ENCODE assay signal across 9 mouse cellular contexts in genomic region chr1:133735995-133736652, GRCm38 (mm10). TPM values are rescaled to one million over a fixed set of nuclear protein-coding genes. Genes with fewer than 3 reads are reported as not detected.
A peak's percentile ranks its signal among the peaks of the same experiment; 100 is the strongest.
DNase-seq lines count a peak whose midpoint lies in the region; ATAC-seq and TF ChIP-seq lines count a peak whose summit lies in the region.
"Had no signal": no experiment of that assay in that cellular context is flagged by ENCODE, and none has a peak within 500 bp of the region (broad histone marks: within the 10 kb centered on the region; RNA-seq: fewer than 3 reads in every experiment).

No protein-coding gene starts in this region.

- TF ChIP-seq POLR2A in brain, embryonic 14.5 days (IDR thresholded peaks at IDR 0.05; ENCODE audit: borderline replicate concordance, extremely low read depth, insufficient read depth, insufficient read length, poor library complexity, severe bottlenecking) = no peak
- TF ChIP-seq POLR2A in liver, adult 2 months (IDR thresholded peaks at IDR 0.05; ENCODE audit: extremely low read depth, insufficient read depth, low read length) = no peak

- H3K9me3 ChIP-seq in heart, embryonic 14.5 days (ENCODE audit: control insufficient read depth, low read length) = no peaks in the 10 kb centered on the region

- peaks cover 0 to 2% of the 10 kb centered on the region in 2 experiments; a peak in 1 of 4 replicates for H3K4me1 ChIP-seq in heart, embryonic 14.5 days (ENCODE audit: control insufficient read depth in 2 of 2, insufficient read depth in 2 of 2, low read length in 2 of 2)
- no peaks in the 10 kb centered on the region for H3K4me1 ChIP-seq in liver, adult 2 months (ENCODE audit: control insufficient read depth, insufficient read depth, low read length)

- ATAC-seq in erythroid progenitor cell, adult 5-6 weeks (replicated peaks; ENCODE audit: low FRiP score, poor library complexity, severe bottlenecking) = 0 out of 2 replicates have a peak, but pooled peaks have one; percentile 21
- ATAC-seq in heart, embryonic 14.5 days (ENCODE audit: insufficient number of reproducible peaks, insufficient read depth, low FRiP score, low read depth) = no peak

- DNase-seq in ES-CJ7 (ENCODE audit: low read depth, low spot score) = peak; percentile 80
- peak; percentile 92 for DNase-seq in brain, embryonic 14.5 days (ENCODE audit: low read depth)
- peak; percentile 86 for DNase-seq in kidney, postnatal 10 days
- peak; percentile 16 for DNase-seq in liver, adult 2 months (ENCODE audit: extremely low read depth, low read depth, low spot score)
- peak; percentile 80 for DNase-seq in neural tube, embryonic 10.5 days (ENCODE audit: extremely low spot score, low spot score)
- peak; percentile 41 for DNase-seq in thymus, postnatal 14 days

- H3K9ac ChIP-seq in heart, embryonic 14.5 days (ENCODE audit: low read length) = peak overlapping the region; percentile 57; the same call in 1 of the 2 replicates
- no peak overlapping the region for H3K9ac ChIP-seq in liver, adult 2 months (ENCODE audit: low read depth, low read length)

- peak; percentile 97 for TF ChIP-seq CTCF in brain, embryonic 14.5 days (IDR thresholded peaks at IDR 0.05; ENCODE audit: borderline replicate concordance, extremely low read depth, insufficient read depth, insufficient read length)
- peak; percentile 91 for TF ChIP-seq CTCF in liver, adult 2 months (IDR thresholded peaks at IDR 0.05; ENCODE audit: low read depth, low read length)

- H3K27me3 ChIP-seq in heart, embryonic 14.5 days (ENCODE audit: control insufficient read depth, insufficient read depth, low read length) = no peaks in the 10 kb centered on the region
- no peaks in the 10 kb centered on the region for H3K27me3 ChIP-seq in liver, adult 2 months (ENCODE audit: control insufficient read depth, insufficient read depth, low read length)

- peak overlapping the region; percentile 50 for H3K4me2 ChIP-seq in heart, embryonic 14.5 days (ENCODE audit: low read length)

- no peak overlapping the region for H3K27ac ChIP-seq in heart, embryonic 14.5 days (replicated peaks in 1 of 2; ENCODE audit: control insufficient read depth in 1 of 2, insufficient read depth in 1 of 2, low read depth in 2 of 2, low read length in 2 of 2)
- no peak overlapping the region for H3K27ac ChIP-seq in liver, adult 2 months (replicated peaks; ENCODE audit: insufficient read depth, low read depth, low read length)

- 26% methylated on average over 17 of the region's 17 CpGs for WGBS in heart, embryonic 14.5 days
- 23% methylated on average over 17 of the region's 17 CpGs for WGBS in liver, adult 2 months

- no peaks in the 10 kb centered on the region for H3K79me2 ChIP-seq in liver, adult 2 months (ENCODE audit: control insufficient read depth, insufficient read depth, low read length)

- peaks cover 64% of the 10 kb centered on the region for H3K36me3 ChIP-seq in heart, embryonic 14.5 days (ENCODE audit: control insufficient read depth, insufficient read depth, low read length)
- no peaks in the 10 kb centered on the region for H3K36me3 ChIP-seq in liver, adult 2 months (ENCODE audit: control insufficient read depth, insufficient read depth, low read length)

- H3K4me3 ChIP-seq in heart, embryonic 14.5 days (ENCODE audit: control insufficient read depth in 1 of 2, insufficient read depth in 1 of 2, low read depth in 1 of 2, low read length in 2 of 2) = peak overlapping the region in 1 of 2 experiments; percentile 15; a peak in 1 of 4 replicates
- H3K4me3 ChIP-seq in liver, adult 2 months (ENCODE audit: insufficient read depth, low read depth, low read length) = no peak overlapping the region

RNA-seq across cellular contexts. Expression of gene Lax1, which starts 46.2 kb away (rescaled TPM):
- 0.37 and 0.51 TPM in 2 replicates for polyA plus RNA-seq in brain, embryonic 14.5 days (2012; rRNA removed)
- total RNA-seq in erythroid progenitor cell, adult 5-6 weeks (2015; ENCODE audit: low replicate concordance) = 2.9 TPM in 1 of 2 replicates, not detected in the other
- 1.8 and 4.0 TPM in 2 replicates for total RNA-seq in erythroid progenitor cell, adult 5-6 weeks (2017; ENCODE audit: low replicate concordance)
- polyA plus RNA-seq in heart, embryonic 14.5 days (2014; fragmentation: Nextera tagmentation; extraction: Ambion mirVana) = 0.44 and 0.45 TPM in 2 replicates
- total RNA-seq in liver, adult 2 months (2014; rRNA removed) = 0.28 and 0.34 TPM in 2 replicates
- polyA plus RNA-seq in liver, adult 2 months (2012; rRNA removed) = 0.19 and 0.27 TPM in 2 replicates
- total RNA-seq: gastrocnemius, adult 8-10 months had no signal

Comparison
In these comparisons a context has a peak if more than half of its experiments do, and no peak if none do; other contexts are left out.
1. DNase-seq: peak in every context shown above with its lines; median percentile 92 in brain, embryonic 14.5 days; 86 in kidney, postnatal 10 days; 80 in ES-CJ7; 80 in neural tube, embryonic 10.5 days; 41 in thymus, postnatal 14 days; 16 in liver, adult 2 months.